Mouse (Mus musculus) bone marrow macrophage, adult 2 months (primary cell): ENCODE measurements around the gene Gm14548. TPM values are rescaled to one million over a fixed set of nuclear protein-coding genes. Genes with fewer than 3 reads are reported as not detected.
"Not testable (repeated sequence)": the region's sequence is repeated elsewhere in the genome, so short reads cannot be mapped to it uniquely, and the experiment has no call there.

ENCODE experiments used
- H3K27ac ChIP-seq: 2 replicates; pipeline ENCODE4 v1.5.1; 2012; ENCODE audit warnings: low read depth, low read length; ENCODE audit not compliant: insufficient read depth
- H3K4me1 ChIP-seq: 2 replicates; pipeline ENCODE4 v1.6.1; 2012; ENCODE audit warnings: low read length; ENCODE audit not compliant: control insufficient read depth, insufficient read depth
- H3K4me3 ChIP-seq: 2 replicates; pipeline ENCODE4 v1.5.1; 2012; ENCODE audit warnings: mild to moderate bottlenecking, low read length, moderate library complexity; ENCODE audit not compliant: insufficient read depth
- CTCF ChIP-seq: IDR thresholded peaks from 2 replicates; pipeline ENCODE4 v1.5.1; 2012; ENCODE audit warnings: low read depth, mild to moderate bottlenecking, low read length, moderate library complexity
- POLR2A ChIP-seq: IDR thresholded peaks from 2 replicates; pipeline ENCODE4 v1.6.1; 2012; ENCODE audit warnings: mild to moderate bottlenecking, low read depth, low read length, borderline replicate concordance
- polyA plus RNA-seq: library from polyadenylated mRNA; stranded (reverse); fragments of >200 nt; gene quantifications from 2 replicates; pipeline ENCODE4 v1.2.4, GENCODE M21; 2012; ENCODE audit not compliant: missing spikeins, insufficient read depth, insufficient read length

The Gm14548 gene
- 25.1 and 34.5 TPM in 2 replicates for polyA plus RNA-seq

GRCm38 (mm10) chr7:3898036-3898590, at the start of gene Gm14548:
TSS of gene Gm14548 (minus strand) at chr7:3898120.
- not testable (repeated sequence) for H3K4me1 ChIP-seq, H3K4me3 ChIP-seq
- H3K27ac ChIP-seq, result peak within 1 kb of the TSS; percentile 37; the same call in 1 of the 2 replicates

- H3K27ac ChIP-seq, result no peak overlapping the region
- H3K4me1 ChIP-seq, result peaks cover 9% of the 10 kb centered on the region
- no peak overlapping the region for H3K4me3 ChIP-seq
- no peak for TF ChIP-seq POLR2A
- no peak for TF ChIP-seq CTCF
Observed at GRCm38 (mm10) chr7:3946117-3946516, 48.2 kb upstream of the Gm14548 start.

- Histone ChIP-seq H3K27ac (no peak overlapping the region), H3K4me1 (peaks cover 8% of the 10 kb centered on the region), H3K4me3 (no peak overlapping the region)
- TF ChIP-seq CTCF, result no peak
- TF ChIP-seq POLR2A, result no peak
Observed at GRCm38 (mm10) chr7:3940915-3941314, 43.0 kb upstream of the Gm14548 start.

GRCm38 (mm10) chr7:3939866-3940525, 42.1 kb upstream of the Gm14548 start:
- TF ChIP-seq CTCF (no peak), POLR2A (no peak)
- H3K4me1 ChIP-seq, result peaks cover 8% of the 10 kb centered on the region
- H3K4me3 ChIP-seq, result no peak overlapping the region
- H3K27ac ChIP-seq, result no peak overlapping the region

- not testable (repeated sequence) for H3K4me1 ChIP-seq, H3K27ac ChIP-seq, H3K4me3 ChIP-seq
Observed at GRCm38 (mm10) chr7:3935473-3935872, 37.6 kb upstream of the Gm14548 start.

- not testable (repeated sequence) for H3K27ac ChIP-seq, H3K4me1 ChIP-seq, H3K4me3 ChIP-seq
Observed at GRCm38 (mm10) chr7:3915387-3915786, 17.5 kb upstream of the Gm14548 start, which contains the start of gene Lilra6. TSS of gene Lilra6 (minus strand) at chr7:3915503.

GRCm38 (mm10) chr7:3903704-3904103, 5.8 kb upstream of the Gm14548 start:
- no peak for TF ChIP-seq CTCF
- TF ChIP-seq POLR2A, result no peak
- Histone ChIP-seq H3K4me3 (no peak overlapping the region), H3K4me1 (no peaks in the 10 kb centered on the region), H3K27ac (no peak overlapping the region)

GRCm38 (mm10) chr7:3875032-3875431, 22.9 kb downstream of the Gm14548 start:
- H3K4me3 ChIP-seq, H3K4me1 ChIP-seq, H3K27ac ChIP-seq: not testable (repeated sequence)

- not testable (repeated sequence) for H3K4me3 ChIP-seq, H3K4me1 ChIP-seq, H3K27ac ChIP-seq
Observed at GRCm38 (mm10) chr7:3844951-3845350, 53.0 kb downstream of the Gm14548 start, which contains the start of gene Pira2. TSS of gene Pira2 (minus strand) at chr7:3845051.

GRCm38 (mm10) chr7:3837854-3838253, 60.1 kb downstream of the Gm14548 start:
- H3K4me3 ChIP-seq, H3K4me1 ChIP-seq, H3K27ac ChIP-seq: not testable (repeated sequence)

Other genes starting within 250 kb of the Gm14548 start
- gene Leng1, start 232.3 kb downstream of the Gm14548 start, polyA plus RNA-seq, result 8.5 and 9.1 TPM in 2 replicates
- 5.8 and 8.3 TPM in 2 replicates for gene Tmc4, start 220.6 kb downstream of the Gm14548 start, polyA plus RNA-seq
- 56.5 and 59.4 TPM in 2 replicates for gene Tsen34, start 205.3 kb downstream of the Gm14548 start, polyA plus RNA-seq
- gene Mboat7, start 204.6 kb downstream of the Gm14548 start, polyA plus RNA-seq, result 79.5 and 93.8 TPM in 2 replicates
- gene Rps9, start 194.1 kb downstream of the Gm14548 start, polyA plus RNA-seq, result 1,730 and 1,840 TPM in 2 replicates
- 642 and 647 TPM in 2 replicates for gene Pirb, start 177.7 kb downstream of the Gm14548 start, polyA plus RNA-seq
- 4.9 and 8.1 TPM in 2 replicates for gene Gm15448, start 72.4 kb downstream of the Gm14548 start, polyA plus RNA-seq
- gene Pira2, start 53.1 kb downstream of the Gm14548 start, polyA plus RNA-seq, result 70.0 and 81.5 TPM in 2 replicates
- gene Lilra6, start 17.4 kb upstream of the Gm14548 start, polyA plus RNA-seq, result 21.8 and 25.7 TPM in 2 replicates
- 116 and 127 TPM in 2 replicates for gene Lair1, start 165.1 kb upstream of the Gm14548 start, polyA plus RNA-seq
- not detected in 2 replicates for gene Ttyh1, start 221.3 kb upstream of the Gm14548 start, polyA plus RNA-seq
- gene Leng8, start 238.9 kb upstream of the Gm14548 start, polyA plus RNA-seq, result 126 and 153 TPM in 2 replicates